Mouse (Mus musculus) embryonic stem cell, embryonic (primary cell): ENCODE data around the gene Vps37c.

ENCODE experiments used
- CTCF ChIA-PET, 4 experiments: fragments of 300-600 bp in 2 of 4; fragments of 350-600 bp in 2 of 4; sonication (Branson Sonifier 250); formaldehyde crosslinking; loops; one replicate each; lab custom pipeline; 2022; ENCODE audit warnings: inconsistent platforms in 2 of 4; lab: Charles Lee
- POLR2A ChIA-PET, 4 experiments: fragments of 300-600 bp in 2 of 4; fragments of 350-600 bp in 2 of 4; sonication (Branson Sonifier 250); formaldehyde crosslinking; loops; one replicate each; lab custom pipeline; 2022; ENCODE audit warnings: antibody characterized with exemption in 4 of 4, inconsistent platforms in 1 of 4; lab: Charles Lee

Gene Vps37c

GRCm38 (mm10) chr19:10714682-10715475 is 26.3 kb downstream of the Vps37c start:
- POLR2A ChIA-PET, result interaction anchor here (0.6 to 1.6 kb wide), 11 partner anchors 8 to 774 kb away, joined by 3 to 6 read pairs (median 3); no protein-coding TSS in a partner anchor
- CTCF ChIA-PET, result interaction anchor here (0.6 to 3.3 kb wide), 39 partner anchors 7 to 846 kb away, joined by 3 to 13 read pairs (median 4); partner anchors contain the start of genes Cd6 (in 2 of the 4) and Ptgdr2 (in 1 of the 4)

DNA sequence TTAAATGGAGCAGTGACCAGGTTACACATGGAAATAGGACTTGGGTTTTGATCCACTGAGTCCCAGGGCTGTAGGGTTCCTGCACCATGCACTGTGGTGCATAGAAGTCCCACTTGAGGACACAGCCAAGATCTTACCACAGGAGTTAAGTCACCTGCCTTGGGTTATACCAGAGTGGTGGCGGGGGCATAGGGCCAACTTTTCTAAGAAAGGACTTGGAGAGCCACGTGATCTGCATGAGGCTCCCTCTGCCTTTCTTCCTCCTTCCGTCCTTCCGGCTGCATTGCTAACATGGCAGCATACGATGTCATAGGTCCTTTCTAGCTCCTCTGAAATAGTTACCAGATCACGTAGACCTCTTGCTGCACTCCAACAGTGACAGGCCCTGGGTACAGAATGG is 26.9 kb downstream of the Vps37c start:
- CTCF ChIA-PET, result interaction anchor here in 3 of 4 experiments (0.6 to 3.3 kb wide), 10 partner anchors 8 to 736 kb away, joined by 3 to 13 read pairs (median 8); partner anchors contain the start of genes Cd6 (in 1 of the 3) and Ptgdr2 (in 1 of the 3)
- POLR2A ChIA-PET, result interaction anchor here in 2 of 4 experiments (0.6 to 1.6 kb wide), 5 partner anchors 9 to 560 kb away, joined by 3 to 5 read pairs (median 3); no protein-coding TSS in a partner anchor

DNA sequence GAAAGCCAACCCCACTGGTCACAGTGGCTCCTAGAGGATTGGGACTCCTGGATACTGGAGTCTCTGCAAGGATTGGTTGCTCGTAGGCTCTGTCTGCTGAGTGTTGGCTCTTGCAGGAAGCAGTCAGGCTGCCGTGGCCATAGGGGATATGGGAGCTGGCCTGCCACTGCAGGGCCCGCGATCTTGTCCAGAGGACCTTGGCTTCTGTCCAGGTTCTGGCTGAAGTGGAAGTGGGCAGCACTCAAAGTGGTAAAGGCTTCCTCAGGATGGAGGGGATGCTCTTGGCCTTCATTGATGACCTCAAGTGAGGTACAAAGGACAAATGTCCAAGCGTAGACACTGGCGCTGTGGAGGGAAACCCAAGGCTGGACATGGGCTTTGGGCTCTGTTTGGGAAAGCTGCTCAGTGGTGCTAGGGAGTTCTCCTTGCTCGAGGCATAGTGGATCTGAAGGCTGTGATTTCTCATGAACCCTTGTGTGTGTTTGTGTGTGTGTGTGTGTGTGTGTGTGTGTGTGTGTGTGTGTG is 29.8 kb downstream of the Vps37c start:
- CTCF ChIA-PET, result interaction anchor here (0.5 to 1.7 kb wide), 6 partner anchors 8 to 1298 kb away, joined by 3 to 19 read pairs (median 4); no protein-coding TSS in a partner anchor
- POLR2A ChIA-PET, result interaction anchor here in 1 of 4 experiments (0.5 to 1.4 kb wide), 3 partner anchors 11 to 193 kb away, joined by 3 read pairs; no protein-coding TSS in a partner anchor

- ChIA-PET CTCF (interaction anchor here in 3 of 4 experiments (0.6 to 2.4 kb wide), 5 partner anchors 9 to 115 kb away, joined by 3 to 29 read pairs (median 7); no protein-coding TSS in a partner anchor), POLR2A (interaction anchor here in 2 of 4 experiments (0.6 to 1.0 kb wide), 2 partner anchors 10 to 15 kb away, joined by 3 to 4 read pairs; no protein-coding TSS in a partner anchor)
Measured at GRCm38 (mm10) chr19:10719751-10720150, 31.2 kb downstream of the Vps37c start.

GRCm38 (mm10) chr19:10720524-10720923 is 32.0 kb downstream of the Vps37c start:
- ChIA-PET POLR2A (interaction anchor here in 3 of 4 experiments (0.6 to 1.3 kb wide), 6 partner anchors 11 to 166 kb away, joined by 3 to 4 read pairs (median 3); partner anchors contain the start of genes Cyb561a3 (in 1 of the 3) and Tmem138 (in 1 of the 3)), CTCF (interaction anchor here (0.6 to 2.4 kb wide), 9 partner anchors 11 to 201 kb away, joined by 3 to 29 read pairs (median 7); no protein-coding TSS in a partner anchor)

GRCm38 (mm10) chr19:10721064-10721463 is 32.5 kb downstream of the Vps37c start:
- ChIA-PET CTCF (interaction anchor here in 3 of 4 experiments (0.6 to 2.4 kb wide), 7 partner anchors 11 to 258 kb away, joined by 3 to 13 read pairs (median 5); no protein-coding TSS in a partner anchor), POLR2A (interaction anchor here in 3 of 4 experiments (0.6 to 1.3 kb wide), 3 partner anchors 13 to 144 kb away, joined by 3 read pairs; partner anchors contain the start of genes Cyb561a3 (in 1 of the 3) and Tmem138 (in 1 of the 3))

- CTCF ChIA-PET, result interaction anchor here (0.6 to 2.8 kb wide), 11 partner anchors 8 to 262 kb away, joined by 3 to 26 read pairs (median 5); no protein-coding TSS in a partner anchor
- POLR2A ChIA-PET, result interaction anchor here (0.5 to 1.5 kb wide), 8 partner anchors 9 to 400 kb away, joined by 3 to 4 read pairs (median 3); partner anchors contain the start of gene Ccdc86 (in 1 of the 4)
Measured at GRCm38 (mm10) chr19:10723084-10723483, 34.5 kb downstream of the Vps37c start.

- ChIA-PET POLR2A (interaction anchor here (0.5 to 1.5 kb wide), 9 partner anchors 9 to 256 kb away, joined by 3 to 4 read pairs (median 3); no protein-coding TSS in a partner anchor), CTCF (interaction anchor here (1.2 to 2.8 kb wide), 8 partner anchors 9 to 261 kb away, joined by 3 to 26 read pairs (median 9); no protein-coding TSS in a partner anchor)
Measured at GRCm38 (mm10) chr19:10723649-10724048, 35.1 kb downstream of the Vps37c start.

- CTCF ChIA-PET, result interaction anchor here in 3 of 4 experiments (0.5 to 2.8 kb wide), 6 partner anchors 10 to 202 kb away, joined by 3 to 26 read pairs (median 9); no protein-coding TSS in a partner anchor
- POLR2A ChIA-PET, result interaction anchor here in 3 of 4 experiments (0.8 to 1.5 kb wide), 6 partner anchors 9 to 128 kb away, joined by 3 to 4 read pairs (median 3); no protein-coding TSS in a partner anchor
Measured at GRCm38 (mm10) chr19:10724629-10725363, 36.3 kb downstream of the Vps37c start.

- CTCF ChIA-PET, result interaction anchor here in 2 of 4 experiments (0.6 to 0.8 kb wide), 2 partner anchors 51 to 1257 kb away, joined by 3 to 4 read pairs; no protein-coding TSS in a partner anchor
- POLR2A ChIA-PET, result interaction anchor here in 1 of 4 experiments (1.3 to 1.5 kb wide), 2 partner anchors 11 to 92 kb away, joined by 3 to 4 read pairs; no protein-coding TSS in a partner anchor
Measured at GRCm38 (mm10) chr19:10729889-10730288, 41.4 kb downstream of the Vps37c start.

GRCm38 (mm10) chr19:10730469-10730868 is 41.9 kb downstream of the Vps37c start:
- ChIA-PET CTCF (interaction anchor here in 2 of 4 experiments (0.6 to 0.8 kb wide), 2 partner anchors 52 to 1256 kb away, joined by 3 to 4 read pairs; no protein-coding TSS in a partner anchor), POLR2A (interaction anchor here in 1 of 4 experiments (0.6 to 1.5 kb wide), 3 partner anchors 12 to 244 kb away, joined by 3 to 4 read pairs (median 3); partner anchors contain the start of gene Ms4a10)

GRCm38 (mm10) chr19:10731975-10732374 is 43.4 kb downstream of the Vps37c start:
- ChIA-PET POLR2A (no interaction called here), CTCF (interaction anchor here in 2 of 4 experiments (0.7 to 0.9 kb wide), 2 partner anchors 19 to 22 kb away, joined by 3 read pairs; no protein-coding TSS in a partner anchor)

DNA sequence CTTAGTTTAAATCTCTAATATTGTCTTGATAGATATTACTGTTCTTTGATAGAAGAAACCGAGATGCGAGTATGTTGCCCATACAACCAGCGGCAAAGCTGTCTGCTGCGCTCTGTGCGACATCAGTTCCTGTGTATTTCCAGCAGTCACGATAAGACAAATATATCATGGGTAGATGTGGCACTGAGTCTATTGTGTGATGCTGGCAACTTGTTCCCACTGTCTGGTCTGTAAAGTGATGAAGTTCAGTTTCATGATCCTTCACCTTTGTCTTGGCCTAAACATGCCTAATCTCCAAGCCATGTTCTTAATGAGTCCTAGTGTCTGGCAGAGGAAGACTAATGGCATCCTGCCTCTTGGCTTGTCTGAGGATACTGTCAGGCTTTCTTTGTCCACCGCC is 44.2 kb downstream of the Vps37c start:
- POLR2A ChIA-PET, result interaction anchor here in 1 of 4 experiments (0.7 kb wide), 1 partner anchor 131 kb away, joined by 3 read pairs; no protein-coding TSS in a partner anchor
- CTCF ChIA-PET, result interaction anchor here in 1 of 4 experiments (0.9 kb wide), 1 partner anchor 23 kb away, joined by 3 read pairs; no protein-coding TSS in a partner anchor

- POLR2A ChIA-PET, result interaction anchor here in 1 of 4 experiments (0.5 kb wide), 1 partner anchor 175 kb away, joined by 3 read pairs; no protein-coding TSS in a partner anchor
- CTCF ChIA-PET, result interaction anchor here in 1 of 4 experiments (0.9 kb wide), 1 partner anchor 19 kb away, joined by 4 read pairs; no protein-coding TSS in a partner anchor
Measured at GRCm38 (mm10) chr19:10733501-10734127, 45.1 kb downstream of the Vps37c start.

- ChIA-PET CTCF (no interaction called here), POLR2A (interaction anchor here in 1 of 4 experiments (0.5 to 1.3 kb wide), 3 partner anchors 11 to 15 kb away, joined by 3 read pairs; no protein-coding TSS in a partner anchor)
Measured at GRCm38 (mm10) chr19:10734554-10734953, 46.0 kb downstream of the Vps37c start.

DNA sequence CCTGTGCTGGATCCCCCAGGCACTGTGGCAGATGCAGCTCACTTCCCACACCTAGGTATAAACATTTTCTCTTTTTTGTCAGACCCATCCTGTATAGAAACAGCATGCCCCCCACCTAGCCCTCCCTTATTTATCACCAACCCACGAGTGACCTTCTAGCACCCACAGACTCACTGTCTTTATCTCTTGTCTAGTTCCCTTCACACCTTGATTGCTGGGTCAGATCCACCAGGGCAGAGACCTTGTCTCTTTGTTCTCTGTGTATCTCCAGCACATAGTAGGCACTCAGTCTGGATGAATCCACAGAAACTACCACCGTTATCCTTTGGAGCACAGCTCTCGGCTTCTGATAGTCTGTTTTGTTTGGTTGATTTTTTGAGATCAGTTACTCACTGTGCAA is 46.5 kb downstream of the Vps37c start:
- CTCF ChIA-PET, result no interaction called here
- POLR2A ChIA-PET, result interaction anchor here in 1 of 4 experiments (1.3 kb wide), 1 partner anchor 11 kb away, joined by 3 read pairs; no protein-coding TSS in a partner anchor
